Mouse (Mus musculus): Measurements from ENCODE around the gene Dlx2.

Gene Dlx2

DNA sequence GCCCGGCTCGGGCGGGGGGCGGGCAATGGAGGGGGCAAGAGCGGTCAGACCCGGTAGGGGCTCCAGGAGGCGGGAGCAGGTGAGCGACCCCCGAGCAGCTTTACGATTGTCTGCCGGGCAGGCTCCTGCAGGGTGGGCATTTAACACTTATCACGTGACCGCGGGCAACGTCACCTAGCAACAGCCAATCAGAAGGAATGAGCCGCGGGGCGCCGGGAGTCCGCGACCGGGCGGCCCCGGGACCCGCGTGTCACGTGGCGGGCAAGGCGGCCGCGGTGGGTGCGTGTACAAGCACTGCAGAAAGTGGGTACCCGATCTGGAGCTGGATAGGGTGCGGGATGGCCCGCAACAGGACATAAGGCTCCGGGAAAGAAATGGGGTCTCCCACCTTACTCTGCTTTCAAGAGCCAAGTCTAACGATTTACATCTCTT lies at the start of gene Dlx2:
Gene Dlx2, minus strand, starts transcription at position 115 of the 432 bp plus-strand sequence.
- WGBS = under 1% methylated on average over 37 of the region's 37 CpGs

DNA sequence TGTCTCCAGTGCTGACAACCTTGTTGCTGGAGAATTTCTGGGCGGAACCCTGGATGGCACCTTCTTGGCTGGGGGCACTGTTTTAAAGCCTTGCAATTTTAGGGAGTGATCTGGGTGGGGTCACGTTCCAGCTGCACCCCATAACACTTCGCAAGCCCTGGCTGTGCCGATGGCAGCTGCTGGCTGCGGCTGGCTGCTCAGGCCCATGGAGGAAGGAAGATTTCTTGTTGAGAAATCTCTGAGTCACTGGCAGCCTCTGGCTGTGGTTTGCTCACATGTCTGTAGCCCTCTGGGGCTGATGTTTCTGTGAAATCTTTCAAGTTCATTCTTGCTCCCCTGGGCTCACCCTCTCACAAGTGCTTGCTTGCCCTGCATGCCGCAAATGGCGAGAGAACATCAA lies 47.9 kb upstream of the Dlx2 start:
- 80% methylated on average over 7 of the region's 7 CpGs for WGBS

DNA sequence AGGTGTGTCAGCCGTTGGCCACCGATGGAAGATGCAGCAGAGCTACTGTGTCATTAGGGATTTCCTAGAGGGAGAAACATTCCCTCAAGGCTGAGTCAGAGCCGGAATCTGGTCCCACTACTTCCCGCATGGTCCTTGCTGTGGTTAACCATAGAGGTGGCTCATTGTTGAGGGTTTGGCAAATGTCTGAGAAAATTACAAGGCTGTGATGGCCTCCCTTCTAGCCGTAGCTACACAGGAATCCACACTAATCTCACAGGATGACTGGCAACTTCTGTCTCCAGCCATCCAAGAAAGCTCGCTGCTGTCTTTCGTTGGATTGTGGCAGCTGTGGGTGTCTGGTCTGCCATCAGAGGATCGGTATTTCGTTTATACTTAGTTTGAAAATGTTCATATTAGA lies 42.6 kb upstream of the Dlx2 start:
- WGBS = 97% methylated on average over 9 of the region's 9 CpGs

DNA sequence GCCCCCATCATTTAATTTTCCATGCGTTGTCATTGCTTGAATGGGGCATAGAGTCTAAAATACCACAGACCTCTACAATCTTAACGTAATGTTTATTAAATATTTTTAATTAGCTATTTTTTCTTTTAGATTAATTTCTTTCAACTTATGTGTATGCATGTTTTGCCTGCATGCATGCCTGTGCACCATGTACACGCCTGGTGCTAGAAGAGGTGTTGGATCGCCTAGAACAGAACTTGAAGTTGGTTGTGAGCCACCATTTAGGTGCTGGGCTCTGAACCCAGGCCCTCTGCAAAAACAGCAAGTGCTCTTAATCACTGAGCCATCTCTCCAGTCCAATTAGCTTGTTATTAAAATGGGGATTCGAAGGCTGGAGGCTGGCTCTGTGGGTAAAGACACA lies 34.9 kb upstream of the Dlx2 start:
- WGBS = 68% methylated on average over 5 of the region's 5 CpGs

DNA sequence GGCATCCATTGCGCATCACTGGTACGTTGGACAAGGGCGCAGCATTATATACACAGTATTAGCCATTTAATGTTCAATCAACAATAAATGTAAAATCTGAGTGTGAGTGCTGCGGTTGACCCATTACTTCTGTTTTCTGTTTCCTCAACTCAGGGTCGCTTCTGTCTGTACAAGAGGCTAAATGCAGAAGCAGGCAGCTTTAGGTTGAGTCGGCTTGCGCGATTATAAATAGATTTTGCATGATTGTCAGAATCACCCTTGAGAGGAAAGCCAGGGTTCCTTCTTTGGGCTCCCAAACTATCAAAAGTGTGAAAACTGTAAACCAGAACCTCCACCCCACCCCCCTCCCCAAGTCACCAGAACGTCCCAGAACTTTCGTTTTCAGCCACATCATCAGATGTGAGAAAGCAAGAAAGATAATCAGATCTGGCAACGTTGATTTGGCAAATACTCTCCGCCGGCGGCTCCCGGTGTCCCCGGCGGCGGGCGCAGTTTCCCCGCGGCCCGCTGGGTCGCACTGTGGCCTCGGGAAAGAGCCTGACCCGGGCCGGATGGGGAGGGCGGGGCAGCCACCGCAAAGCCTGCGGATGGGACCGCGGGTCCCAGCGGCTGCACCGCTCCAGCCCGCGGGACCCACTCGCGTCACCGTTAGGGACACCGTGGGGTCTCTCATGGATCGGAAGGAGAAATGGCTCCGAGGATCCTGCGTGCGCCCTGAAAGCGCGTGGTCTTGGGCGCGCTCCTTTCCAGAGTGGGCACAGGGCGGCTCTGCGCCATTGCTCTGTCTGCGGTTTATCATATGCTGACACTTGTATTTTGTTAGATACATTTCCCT lies 34.3 kb upstream of the Dlx2 start:
- 9% methylated on average over 50 of the region's 50 CpGs for WGBS

DNA sequence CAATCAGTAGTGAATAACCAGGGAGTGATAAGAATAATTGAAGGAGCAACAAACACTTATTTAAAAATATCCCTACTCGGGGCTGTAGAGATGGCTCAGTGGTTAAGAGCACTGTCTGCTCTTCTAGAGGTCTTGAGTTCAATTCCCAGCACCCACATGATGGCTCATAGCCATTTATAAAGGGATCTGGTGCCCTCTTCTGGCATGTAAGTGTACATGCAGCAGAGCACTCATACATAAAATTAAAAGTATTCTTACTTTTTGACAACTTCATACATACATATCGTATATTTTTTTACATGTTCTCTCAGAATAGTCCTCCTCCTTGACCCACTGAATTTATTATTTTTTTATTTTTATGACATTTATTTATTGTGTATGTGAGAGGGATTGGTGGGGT lies 30.5 kb upstream of the Dlx2 start:
- WGBS = 95% methylated on average over 2 of the region's 2 CpGs

DNA sequence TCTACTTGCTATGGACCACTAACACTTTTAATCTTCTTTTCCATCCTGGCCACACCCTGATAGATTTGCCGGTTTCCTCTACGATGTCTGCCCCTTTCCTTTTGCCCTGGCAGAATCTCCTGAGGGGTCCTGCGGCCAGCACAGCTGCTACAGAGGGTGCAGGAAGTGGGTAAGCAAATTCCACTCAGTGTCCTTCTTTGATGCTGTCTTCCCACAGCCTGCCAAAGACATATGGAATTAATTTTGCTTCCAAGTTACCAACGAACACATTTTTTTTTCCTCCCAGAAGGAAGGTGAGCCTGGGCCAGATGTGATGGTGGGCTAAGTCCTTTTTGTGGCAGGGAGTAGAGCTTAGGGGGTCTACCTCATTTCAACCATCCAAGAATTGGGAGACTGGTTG lies 27.2 kb upstream of the Dlx2 start:
- 54% methylated on average over 4 of the region's 4 CpGs for WGBS

DNA sequence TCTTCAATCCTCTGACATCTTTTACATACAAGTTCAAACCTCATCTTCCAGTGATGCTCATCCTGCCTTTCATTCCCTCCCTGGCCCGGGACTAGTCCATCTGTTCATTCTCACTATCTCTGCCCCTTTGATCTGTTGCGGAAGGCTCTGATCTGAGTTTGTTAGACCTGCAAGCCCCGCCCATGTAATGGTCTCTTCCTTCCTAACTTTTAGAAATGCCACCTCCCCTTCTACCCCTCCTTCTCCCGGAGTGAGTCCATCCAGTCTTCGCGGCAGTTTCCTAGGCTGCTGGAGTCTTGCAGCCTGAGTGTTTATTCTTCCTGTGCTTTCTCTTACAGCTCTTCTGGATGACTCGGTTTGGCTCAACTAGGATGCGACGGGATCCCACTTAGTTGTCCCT lies 19.9 kb upstream of the Dlx2 start:
- 91% methylated on average over 9 of the region's 9 CpGs for WGBS

DNA sequence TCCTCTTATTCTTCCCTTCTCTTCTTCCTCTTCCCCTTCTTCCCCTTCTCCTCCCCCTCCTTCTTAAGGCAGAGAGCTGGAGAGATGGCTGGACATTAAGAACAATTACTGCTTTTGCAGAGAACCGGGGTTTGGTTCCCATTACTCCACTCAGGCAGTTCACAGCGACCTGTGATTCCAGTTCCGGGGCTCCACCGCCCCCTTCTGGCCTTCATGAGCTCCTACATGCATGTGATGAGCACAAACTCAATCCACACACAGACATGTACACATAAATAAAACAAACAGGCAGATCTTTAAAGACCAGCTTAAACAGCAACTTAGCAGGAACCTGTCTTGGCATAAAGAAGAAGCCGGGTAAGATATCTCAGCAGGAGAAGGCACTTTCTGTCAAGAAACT lies 9.5 kb upstream of the Dlx2 start:
- 76% methylated on average over 5 of the region's 5 CpGs for WGBS

DNA sequence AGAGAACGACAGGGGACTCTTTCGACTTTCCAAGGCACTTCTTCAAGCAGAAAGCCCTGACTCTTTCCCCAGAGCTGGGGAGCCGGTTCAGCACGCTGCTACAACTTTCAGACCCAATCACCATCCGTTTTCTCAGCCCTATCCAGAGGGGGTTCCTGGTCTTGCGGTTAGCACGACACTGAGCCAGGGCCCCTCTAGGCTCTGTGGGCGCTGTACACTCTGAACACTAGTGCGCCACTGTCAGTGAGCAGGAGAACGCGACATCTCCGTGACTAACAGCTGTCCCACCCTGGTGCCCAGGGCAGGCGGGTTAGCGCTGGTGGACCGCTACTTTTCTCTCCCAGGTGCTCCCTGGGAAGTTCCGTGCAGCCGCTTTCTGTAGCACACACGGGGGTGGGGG lies 5.2 kb upstream of the Dlx2 start:
- 6% methylated on average over 18 of the region's 18 CpGs for WGBS

DNA sequence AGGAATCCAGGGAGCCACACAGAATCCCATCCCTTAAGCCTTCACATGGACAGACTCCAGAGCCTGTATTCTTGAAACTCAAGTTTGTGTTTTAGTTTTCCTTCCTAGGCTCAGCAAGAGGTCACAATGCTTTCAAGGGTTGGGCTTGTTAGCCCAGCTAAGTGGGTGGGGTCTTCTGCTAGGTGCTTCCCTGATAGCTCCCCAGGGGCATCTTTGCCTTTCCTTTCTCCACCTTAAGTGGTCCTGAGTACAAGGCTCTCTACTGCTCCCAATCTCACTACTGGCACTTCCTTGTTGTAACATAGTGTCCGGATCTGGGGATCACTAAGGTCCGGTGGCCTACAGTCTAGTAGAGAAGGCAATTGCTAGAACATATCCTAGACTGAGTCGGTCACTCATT lies 3.8 kb upstream of the Dlx2 start:
- WGBS = 50% methylated on average over 3 of the region's 3 CpGs

DNA sequence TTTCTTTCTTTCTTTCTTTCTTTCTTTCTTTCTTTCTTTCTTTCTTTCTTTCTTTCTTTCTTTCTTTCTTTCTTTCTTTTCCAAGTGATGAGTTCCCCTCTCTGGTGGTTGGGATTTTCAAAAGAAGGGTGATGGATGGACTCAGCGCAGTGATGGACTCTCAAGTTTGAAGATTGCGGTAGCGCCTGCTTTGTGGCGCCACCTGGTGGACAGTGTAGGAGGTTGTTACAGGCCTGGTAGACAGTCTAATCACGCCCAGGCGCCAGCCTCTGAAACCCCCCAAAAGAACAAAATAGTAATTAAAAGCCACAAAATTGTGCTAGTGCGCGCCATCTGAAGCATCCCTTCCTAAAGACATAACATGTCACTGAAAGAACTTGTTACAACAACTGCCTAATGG lies 1.3 kb upstream of the Dlx2 start:
- 16% methylated on average over 8 of the region's 8 CpGs for WGBS

DNA sequence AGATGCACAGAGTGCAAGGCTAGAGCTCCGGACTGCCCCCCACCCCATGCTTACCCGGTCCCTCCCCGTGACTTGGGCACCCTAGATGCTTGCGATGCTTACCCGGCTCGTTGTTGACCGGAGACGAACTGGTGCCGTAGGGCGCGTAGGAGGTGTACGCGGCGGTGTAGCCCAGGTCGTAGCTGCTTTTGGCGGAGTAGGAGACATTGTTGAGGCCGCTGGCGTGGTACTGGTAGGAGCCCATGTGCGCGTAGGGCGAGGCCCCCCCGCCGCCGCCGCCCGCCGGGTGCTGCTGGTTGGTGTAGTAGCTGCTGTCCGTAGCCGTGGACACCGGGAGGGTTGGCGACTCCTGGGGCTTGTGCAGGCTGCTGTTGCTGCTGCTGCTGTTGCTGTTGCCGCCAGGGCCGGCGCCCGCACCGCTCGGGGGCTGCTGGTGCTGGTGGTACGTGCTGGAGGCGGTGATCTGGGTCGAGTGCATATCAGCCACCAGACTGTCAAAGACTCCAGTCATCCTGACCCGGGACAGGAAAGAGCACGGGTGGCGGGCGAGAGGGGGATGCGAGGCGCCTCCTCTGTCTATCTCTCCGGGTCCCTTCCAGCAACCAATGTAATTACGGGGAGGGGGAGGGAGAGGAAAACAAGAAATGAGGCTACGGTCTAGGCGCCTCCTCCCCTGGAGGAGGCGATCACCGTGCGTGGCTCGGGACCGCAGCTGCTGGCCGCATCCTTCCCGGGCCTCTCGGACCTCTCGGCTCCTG lies 493 bp downstream of the Dlx2 start:
- under 1% methylated on average over 59 of the region's 59 CpGs for WGBS

DNA sequence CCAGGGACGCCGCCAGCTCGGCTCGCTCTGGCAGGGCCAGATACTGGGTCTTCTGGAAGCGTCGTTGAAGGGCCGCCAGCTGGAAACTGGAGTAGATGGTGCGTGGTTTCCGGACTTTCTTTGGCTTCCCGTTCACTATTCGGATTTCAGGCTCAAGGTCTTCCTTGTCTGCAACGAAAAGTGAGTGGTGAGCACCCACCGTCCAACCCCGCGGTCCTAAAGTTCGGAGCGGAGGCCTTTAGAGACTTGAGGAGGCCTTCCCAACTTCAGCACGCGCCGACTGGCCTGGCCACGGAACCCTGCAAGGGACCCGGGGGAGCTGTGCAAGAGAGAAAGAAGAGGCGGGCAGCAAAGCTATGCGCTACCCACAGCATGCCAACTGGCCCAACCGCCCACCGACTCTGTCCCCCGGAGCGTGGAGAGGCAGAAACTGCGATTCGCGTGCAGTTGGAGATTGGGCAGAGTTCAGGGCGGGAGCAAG lies 1.1 kb downstream of the Dlx2 start:
- WGBS = 5% methylated on average over 32 of the region's 32 CpGs

DNA sequence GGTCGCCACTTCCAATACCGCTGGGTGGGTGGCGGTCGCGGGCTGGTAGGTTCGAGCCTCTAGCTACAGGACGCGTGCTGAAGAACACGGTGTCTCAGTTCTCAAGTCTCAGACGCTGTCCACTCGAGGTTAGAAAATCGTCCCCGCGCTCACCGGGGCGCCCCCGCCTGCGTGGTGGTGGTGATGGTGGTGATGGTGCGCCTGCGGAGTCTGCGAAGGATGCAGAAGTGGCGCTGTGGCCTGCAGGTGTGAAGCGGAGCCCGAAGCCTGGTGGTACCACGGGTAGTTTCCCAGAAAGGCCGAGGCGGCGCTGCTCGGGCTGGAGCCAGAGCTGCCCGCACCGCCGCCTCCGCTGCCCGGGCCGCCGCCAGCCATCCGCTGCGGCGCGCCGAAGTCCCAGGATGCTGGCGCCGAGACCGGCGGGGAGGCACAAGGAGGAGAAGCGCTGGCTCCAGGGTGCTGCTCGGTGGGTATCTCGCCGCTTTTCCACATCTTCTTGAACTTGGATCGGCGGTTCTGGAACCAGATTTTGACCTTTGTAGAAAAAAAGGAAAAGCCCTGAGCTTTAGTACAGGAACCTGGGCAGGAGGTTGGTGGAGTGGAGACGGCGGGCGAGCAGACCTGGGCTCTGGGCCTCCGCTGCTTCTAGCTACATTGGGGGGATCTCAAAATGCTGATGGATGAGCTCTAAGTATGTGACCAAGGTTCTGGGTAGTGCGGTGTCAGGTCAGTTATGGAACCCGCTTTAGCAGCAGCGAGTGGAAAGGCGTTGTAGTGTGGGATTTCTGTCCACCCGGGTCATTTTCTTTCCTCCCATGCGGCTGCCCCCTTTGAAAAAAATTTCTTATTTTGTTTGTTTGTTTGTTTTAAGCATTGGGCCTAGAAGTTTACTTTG lies 1.9 kb downstream of the Dlx2 start:
- 7% methylated on average over 61 of the region's 61 CpGs for WGBS

DNA sequence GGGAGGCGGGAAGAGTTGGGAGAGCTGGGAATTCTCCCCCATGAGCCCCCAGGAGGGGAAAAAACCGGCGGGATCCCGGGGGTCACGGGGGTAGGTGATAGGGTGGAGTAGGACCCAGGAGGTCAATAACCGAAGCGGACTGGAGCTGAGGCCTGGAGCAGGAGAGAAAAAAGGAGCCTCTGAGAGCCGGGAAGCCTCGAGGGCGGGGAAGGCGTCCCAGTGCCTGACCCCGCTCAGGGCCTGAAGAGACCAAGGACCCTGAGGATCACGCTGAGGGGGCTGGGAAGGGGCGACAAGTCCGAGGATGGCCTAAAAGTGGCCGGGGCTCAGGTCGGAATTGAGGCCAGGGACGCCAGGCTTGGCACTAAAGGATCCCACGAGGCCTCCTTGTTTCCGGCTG lies 2.6 kb downstream of the Dlx2 start:
- WGBS = 11% methylated on average over 20 of the region's 20 CpGs

DNA sequence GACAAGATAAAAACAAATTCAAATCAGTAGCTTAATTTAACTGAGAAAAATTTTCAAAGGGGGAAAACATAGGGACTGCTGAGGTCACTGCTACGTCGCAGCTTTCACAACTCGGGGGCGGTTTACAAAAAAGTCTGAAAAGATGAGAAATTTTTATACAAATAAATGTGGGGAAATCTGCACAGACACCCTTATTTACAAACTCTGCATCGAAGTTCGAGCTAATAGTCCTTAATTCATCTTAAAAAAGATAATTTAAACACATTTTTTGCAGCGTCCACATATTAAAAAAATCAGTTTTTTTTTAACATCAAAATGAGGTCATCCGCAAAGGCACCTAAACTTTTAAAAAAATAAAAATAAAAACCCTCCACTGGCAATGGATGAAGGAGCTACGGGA lies 3.0 kb downstream of the Dlx2 start:
- 14% methylated on average over 9 of the region's 9 CpGs for WGBS

DNA sequence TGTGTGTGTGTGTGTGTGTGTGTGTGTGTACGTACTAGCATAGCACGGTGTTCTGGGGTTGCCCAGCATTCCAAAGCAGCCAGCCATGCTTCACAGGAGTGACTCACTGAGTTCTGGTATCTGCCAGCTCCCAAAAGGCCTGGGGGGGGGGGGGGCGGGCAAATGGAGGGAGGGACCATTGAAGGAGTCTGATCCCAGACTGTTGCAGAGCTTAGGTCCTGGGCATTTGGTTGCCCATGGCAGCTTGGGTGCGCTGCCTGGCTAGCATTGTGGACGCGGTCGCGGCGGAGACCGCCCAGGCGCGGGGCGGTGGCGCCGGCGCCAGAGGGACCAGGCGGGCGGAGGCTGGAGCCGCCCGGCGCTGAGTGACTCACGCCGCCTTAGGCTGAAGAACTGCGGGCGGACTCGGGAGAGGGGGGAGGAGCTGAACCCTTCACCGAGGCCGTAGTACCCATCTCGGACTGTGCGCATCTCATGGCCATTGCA lies 3.7 kb downstream of the Dlx2 start:
- 5% methylated on average over 30 of the region's 30 CpGs for WGBS

DNA sequence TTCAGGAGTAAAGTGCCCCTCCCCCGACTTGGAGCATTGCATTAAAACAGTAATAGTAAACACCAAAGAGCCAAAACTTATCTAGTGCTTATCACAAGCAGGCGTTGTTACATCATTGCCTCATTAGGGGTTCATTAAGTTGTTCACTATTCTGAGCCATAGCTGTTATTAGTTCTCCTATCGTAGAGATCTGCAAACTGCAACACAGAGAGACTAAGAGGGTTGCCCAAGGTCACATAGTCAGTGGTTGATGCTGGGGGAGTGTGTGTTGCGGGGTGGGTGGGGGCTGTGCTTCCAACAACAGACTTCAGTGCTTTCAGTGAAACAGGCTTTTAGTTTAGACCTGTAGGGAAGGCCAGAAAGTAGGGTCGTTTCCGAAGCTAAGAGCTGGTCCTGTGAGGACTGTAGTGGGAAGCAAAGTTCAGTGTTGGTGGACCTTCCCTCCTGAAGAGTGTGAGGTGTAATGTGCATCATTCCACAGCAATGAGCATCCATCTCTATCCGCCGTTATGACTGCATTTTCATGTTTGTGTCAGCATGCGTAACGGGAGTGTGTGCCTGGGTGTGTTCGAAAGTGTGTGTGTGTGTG lies 4.2 kb downstream of the Dlx2 start:
- WGBS = 22% methylated on average over 11 of the region's 11 CpGs

DNA sequence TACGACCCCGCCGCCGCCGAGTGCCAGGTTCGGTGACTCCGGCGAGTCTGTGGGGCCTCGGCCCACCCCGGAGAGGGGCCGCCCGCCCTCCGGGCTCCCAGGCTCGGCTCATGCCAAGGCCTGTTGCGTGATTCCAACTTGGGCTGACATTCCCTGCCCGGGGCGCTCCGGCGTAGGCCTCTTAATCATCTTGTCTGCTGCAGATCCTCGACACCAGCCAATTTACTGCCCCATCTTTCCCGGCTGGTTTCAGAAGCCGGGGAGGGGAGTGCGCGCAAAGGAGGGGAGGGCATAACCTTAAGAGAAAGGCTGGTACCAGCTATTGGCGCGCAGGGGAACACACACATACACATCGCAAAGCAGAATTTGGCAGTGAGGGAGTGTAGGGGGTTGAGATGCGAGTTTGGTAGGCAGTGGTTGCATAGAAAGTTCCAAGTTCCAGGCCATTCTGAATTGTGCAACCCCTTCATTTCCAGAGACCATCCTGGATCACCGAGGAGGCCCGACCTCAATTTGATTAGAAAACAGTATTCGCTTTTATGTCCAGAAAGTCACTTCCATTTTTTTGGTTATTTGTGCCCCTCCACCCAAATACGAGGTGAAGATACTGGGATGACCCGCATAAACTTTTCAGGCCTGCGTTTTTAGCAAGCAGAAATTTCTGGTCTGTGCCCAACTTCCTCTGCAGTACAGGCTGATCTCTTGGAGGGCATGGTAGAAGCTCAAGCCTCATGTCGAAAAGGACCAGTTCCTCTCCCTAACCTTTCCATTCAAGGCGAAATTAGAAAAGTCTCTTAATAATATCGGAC lies 4.9 kb downstream of the Dlx2 start:
- WGBS = 15% methylated on average over 37 of the region's 37 CpGs

All from cerebral cortex, adult 2 months (tissue).